ENCODE assay signal across 7 mouse cellular contexts in genomic region chr9:121890441-121890941, GRCm38 (mm10). TPM values are rescaled to one million over a fixed set of nuclear protein-coding genes. Genes with fewer than 3 reads are reported as not detected.
DNase-seq lines count a peak whose midpoint lies in the region; ATAC-seq and TF ChIP-seq lines count a peak whose summit lies in the region.

No protein-coding gene starts in this region.

- H3K9ac ChIP-seq in heart, embryonic 15.5 days, result no peak overlapping the region
- no peak overlapping the region for H3K9ac ChIP-seq in kidney, embryonic 15.5 days

- peak; percentile 65 to 79 for DNase-seq in adrenal gland, adult 18-20 months (ENCODE audit: low spot score in 2 of 2)
- peak; percentile 43 for DNase-seq in embryo, embryonic 9.5 days (ENCODE audit: extremely low spot score)
- peak; percentile 56 for DNase-seq in lung, adult 2 months
- peak; percentile 49 for DNase-seq in retina, embryonic 14.5 days (ENCODE audit: low spot score)
- DNase-seq in B cell, adult 2 months, result no peak

- no peak for TF ChIP-seq CTCF in lung, adult 2 months (IDR thresholded peaks at IDR 0.05; ENCODE audit: insufficient read depth, low read length)

- H3K36me3 ChIP-seq in heart, embryonic 15.5 days, result no peaks in the 10 kb centered on the region
- H3K36me3 ChIP-seq in kidney, embryonic 15.5 days, result no peaks in the 10 kb centered on the region

- peak overlapping the region; percentile 47 for H3K27ac ChIP-seq in heart, embryonic 15.5 days
- H3K27ac ChIP-seq in kidney, embryonic 15.5 days, result peak overlapping the region; percentile 19; the same call in 1 of the 2 replicates

- H3K27me3 ChIP-seq in heart, embryonic 15.5 days, result no peaks in the 10 kb centered on the region
- H3K27me3 ChIP-seq in kidney, embryonic 15.5 days, result no peaks in the 10 kb centered on the region

- no peak; the same call in 1 of the 2 replicates for TF ChIP-seq POLR2A in lung, adult 2 months (IDR thresholded peaks at IDR 0.05; ENCODE audit: borderline replicate concordance, extremely low read depth, low read depth, low read length)

- H3K9me3 ChIP-seq in heart, embryonic 15.5 days (replicated peaks), result no peaks in the 10 kb centered on the region
- H3K9me3 ChIP-seq in kidney, embryonic 15.5 days (replicated peaks), result no peaks in the 10 kb centered on the region

- 6% methylated on average over 18 of the region's 18 CpGs for WGBS in heart, embryonic 15.5 days
- WGBS in kidney, embryonic 15.5 days, result 4% methylated on average over 18 of the region's 18 CpGs
- WGBS in lung, adult 2 months, result 8% methylated on average over 18 of the region's 18 CpGs

- peaks cover 15% of the 10 kb centered on the region for H3K4me1 ChIP-seq in heart, embryonic 15.5 days (replicated peaks)
- peaks cover 26% of the 10 kb centered on the region for H3K4me1 ChIP-seq in kidney, embryonic 15.5 days
- peaks cover 17% of the 10 kb centered on the region for H3K4me1 ChIP-seq in lung, adult 2 months (ENCODE audit: control insufficient read depth, insufficient read depth, low read length)

- H3K4me3 ChIP-seq in heart, embryonic 15.5 days, result peak overlapping the region; percentile 16; the same call in 1 of the 2 replicates
- H3K4me3 ChIP-seq in kidney, embryonic 15.5 days (replicated peaks), result peak overlapping the region; percentile 8
- no peak overlapping the region for H3K4me3 ChIP-seq in lung, adult 2 months (replicated peaks; ENCODE audit: extremely low read depth, low read depth, low read length)

- peak overlapping the region; percentile 56 for H3K4me2 ChIP-seq in heart, embryonic 15.5 days
- H3K4me2 ChIP-seq in kidney, embryonic 15.5 days, result peak overlapping the region; percentile 47

- ATAC-seq in heart, embryonic 15.5 days (replicated peaks; ENCODE audit: insufficient number of reproducible peaks, insufficient read depth, low FRiP score, low read depth), result peak; percentile 70; the same call in 1 of the 2 replicates
- peak; percentile 88 for ATAC-seq in kidney, embryonic 15.5 days (replicated peaks; ENCODE audit: low FRiP score)

RNA-seq across cellular contexts. Expression of gene Ackr2, which starts 7.7 kb away (rescaled TPM):
- total RNA-seq in adrenal gland, adult 18-20 months (2021), result 1 to 10 TPM; 1.8 to 2.1 TPM
- 1.2 and 2.0 TPM in 2 replicates for polyA plus RNA-seq in heart, embryonic 15.5 days (2015; fragmentation: Nextera tagmentation; extraction: Ambion mirVana)
- polyA plus RNA-seq in kidney, embryonic 15.5 days (2015; fragmentation: Nextera tagmentation; extraction: Ambion mirVana), result 0.40 and 0.57 TPM in 2 replicates
- polyA plus RNA-seq in lung, adult 2 months (2012; rRNA removed), result 43.2 and 46.8 TPM in 2 replicates

RNA-seq across cellular contexts. Expression of gene Cyp8b1, which starts 25.6 kb away (rescaled TPM):
- under 1 TPM; 0.61 to 0.70 TPM for total RNA-seq in adrenal gland, adult 18-20 months (2021)
- not detected in 2 replicates for polyA plus RNA-seq in heart, embryonic 15.5 days (2015; fragmentation: Nextera tagmentation; extraction: Ambion mirVana)
- polyA plus RNA-seq in kidney, embryonic 15.5 days (2015; fragmentation: Nextera tagmentation; extraction: Ambion mirVana), result 0.10 TPM in 1 of 2 replicates, not detected in the other
- 0.90 and 1.1 TPM in 2 replicates for polyA plus RNA-seq in lung, adult 2 months (2012; rRNA removed)

RNA-seq across cellular contexts. Expression of gene Higd1a, which starts 32.3 kb away (rescaled TPM):
- 100 to 1,000 TPM in 1 of 2 experiments, 10 to 100 TPM in 1; 89.4 to 116 TPM for total RNA-seq in adrenal gland, adult 18-20 months (2021)
- polyA plus RNA-seq in heart, embryonic 15.5 days (2015; fragmentation: Nextera tagmentation; extraction: Ambion mirVana), result 206 and 251 TPM in 2 replicates
- polyA plus RNA-seq in kidney, embryonic 15.5 days (2015; fragmentation: Nextera tagmentation; extraction: Ambion mirVana), result 151 and 153 TPM in 2 replicates
- 11.6 and 24.4 TPM in 2 replicates for polyA plus RNA-seq in lung, adult 2 months (2012; rRNA removed)

RNA-seq across cellular contexts. Expression of gene Ccdc13, which starts 51.2 kb away (rescaled TPM):
- under 1 TPM; 0.70 to 0.93 TPM for total RNA-seq in adrenal gland, adult 18-20 months (2021)
- 0.23 TPM in 1 of 2 replicates, not detected in the other for polyA plus RNA-seq in heart, embryonic 15.5 days (2015; fragmentation: Nextera tagmentation; extraction: Ambion mirVana)
- polyA plus RNA-seq in kidney, embryonic 15.5 days (2015; fragmentation: Nextera tagmentation; extraction: Ambion mirVana), result 0.47 and 0.53 TPM in 2 replicates
- 4.2 and 5.1 TPM in 2 replicates for polyA plus RNA-seq in lung, adult 2 months (2012; rRNA removed)

Comparison
In these comparisons a context has a peak if more than half of its experiments do, and no peak if none do; other contexts are left out.
1. DNase-seq: peak in adrenal gland, adult 18-20 months (2 of 2), embryo, embryonic 9.5 days (single experiment), lung, adult 2 months (single experiment) and retina, embryonic 14.5 days (single experiment); none in B cell, adult 2 months (0 of 2).
2. RNA of gene Ackr2, which starts 7.7 kb away (polyA plus RNA-seq): 43.2 to 46.8 TPM in lung, adult 2 months; 1.2 to 2.0 TPM in heart, embryonic 15.5 days and 0.40 to 0.57 TPM in kidney, embryonic 15.5 days; every median in the first group is over 10 times any median in the second.